Mouse (Mus musculus): ENCODE results near the gene Fbxl7. TPM values are rescaled to one million over a fixed set of nuclear protein-coding genes. Genes with fewer than 3 reads are reported as not detected.
A peak's percentile ranks its signal among the peaks of the same experiment; 100 is the strongest.
"Not testable (repeated sequence)": the region's sequence is repeated elsewhere in the genome, so short reads cannot be mapped to it uniquely, and the experiment has no call there.

Gene Fbxl7
- total RNA-seq, 4 experiments from 2014 or later: 10.5 to 18.8 (median 12.4) TPM

GRCm38 (mm10) chr15:26804046-26804445 is 91.3 kb downstream of the Fbxl7 start:
- peak; percentile 37 for DNase-seq

- no peak for DNase-seq
These were observed 95.8 kb downstream of the Fbxl7 start for GRCm38 (mm10) chr15:26799457-26800021.

- DNase-seq: peak; percentile 67
These were observed 99.4 kb downstream of the Fbxl7 start for GRCm38 (mm10) chr15:26795937-26796336.

GRCm38 (mm10) chr15:26795518-26795917 is 99.9 kb downstream of the Fbxl7 start:
- peak; percentile 30 for DNase-seq

- no peak for DNase-seq
These were observed 108.2 kb downstream of the Fbxl7 start for GRCm38 (mm10) chr15:26787148-26787547.

DNA sequence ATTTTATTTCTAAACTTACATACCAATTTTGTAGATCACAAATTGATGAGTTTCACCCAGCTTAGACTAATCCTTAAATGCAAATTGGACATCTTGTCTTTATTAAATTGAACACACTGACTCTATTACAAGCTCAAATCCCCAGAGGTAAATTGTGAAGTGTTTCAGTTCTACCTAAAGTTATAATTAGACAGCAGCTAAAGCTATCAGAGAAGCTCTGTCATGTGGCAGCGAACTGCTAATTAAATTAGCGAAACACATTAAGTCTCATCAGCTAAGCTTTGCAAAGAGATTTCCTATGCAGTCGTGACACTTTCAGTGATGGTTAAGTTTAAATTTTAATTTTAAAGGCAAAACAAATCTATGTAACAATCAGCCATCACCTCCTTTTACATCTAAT is 114.8 kb downstream of the Fbxl7 start:
- DNase-seq: no peak

GRCm38 (mm10) chr15:26779129-26779528 is 116.3 kb downstream of the Fbxl7 start:
- no peak for DNase-seq

GRCm38 (mm10) chr15:26775720-26776119 is 119.7 kb downstream of the Fbxl7 start:
- no peak for DNase-seq

GRCm38 (mm10) chr15:26774895-26775294 is 120.5 kb downstream of the Fbxl7 start:
- DNase-seq: no peak

DNA sequence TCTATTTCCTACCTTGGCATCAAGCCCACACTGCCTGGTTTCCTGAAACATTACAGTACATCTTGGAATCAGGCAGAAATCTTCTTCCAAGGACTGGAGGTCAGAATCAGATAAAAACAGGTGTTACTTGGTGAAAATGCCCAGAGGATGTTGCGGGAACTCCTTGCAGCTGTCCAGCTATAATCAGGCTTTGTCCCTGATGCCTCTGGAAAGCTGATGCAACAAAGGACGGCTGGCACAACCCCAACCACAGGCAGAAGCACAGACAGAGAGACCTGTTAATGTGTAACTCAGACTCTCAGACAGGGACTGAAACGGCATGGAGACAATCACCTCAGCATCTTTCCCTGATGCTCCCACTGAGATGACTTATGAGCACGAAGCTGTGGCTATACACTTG is 133.7 kb downstream of the Fbxl7 start:
- no peak for DNase-seq

DNA sequence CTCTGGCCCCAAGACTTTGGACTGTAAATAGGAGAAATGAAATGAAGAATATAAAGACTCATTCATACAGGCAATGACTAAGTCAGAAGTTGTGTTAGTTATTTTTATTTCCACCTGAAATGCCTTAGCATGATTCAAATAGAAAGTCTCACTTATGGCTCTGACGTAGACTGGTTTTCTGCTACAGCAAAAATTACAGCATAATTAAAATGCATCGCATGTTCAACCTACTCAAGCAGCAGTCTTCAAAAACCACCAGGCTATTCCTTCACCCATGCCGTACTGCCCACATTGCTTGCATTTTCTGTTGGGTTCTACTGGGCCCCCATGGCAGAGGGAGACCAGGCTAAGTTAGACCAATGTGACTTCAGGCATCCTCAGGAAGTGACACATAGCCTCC is 146.9 kb downstream of the Fbxl7 start:
- no peak for DNase-seq

DNA sequence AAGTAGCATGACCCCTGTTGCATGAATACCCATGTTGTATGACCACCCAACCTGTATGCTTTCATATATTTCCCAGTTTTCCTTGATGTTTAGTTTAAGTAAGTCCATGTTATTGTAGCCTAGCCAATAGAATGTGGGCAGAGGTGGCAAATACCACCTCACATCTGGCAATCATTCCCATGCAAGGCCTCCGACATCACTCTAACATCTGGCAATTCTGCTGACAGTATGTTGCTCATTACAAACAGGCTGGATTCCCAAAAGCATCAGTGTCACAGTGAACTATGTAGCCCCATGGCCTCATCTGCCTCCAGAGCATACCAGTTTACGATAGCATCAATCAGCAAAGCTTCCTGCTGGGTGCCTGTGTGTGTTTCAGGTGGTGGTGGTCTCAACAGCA is 163.0 kb downstream of the Fbxl7 start:
- no peak for DNase-seq

GRCm38 (mm10) chr15:26730760-26731159 is 164.6 kb downstream of the Fbxl7 start:
- no peak for DNase-seq

DNA sequence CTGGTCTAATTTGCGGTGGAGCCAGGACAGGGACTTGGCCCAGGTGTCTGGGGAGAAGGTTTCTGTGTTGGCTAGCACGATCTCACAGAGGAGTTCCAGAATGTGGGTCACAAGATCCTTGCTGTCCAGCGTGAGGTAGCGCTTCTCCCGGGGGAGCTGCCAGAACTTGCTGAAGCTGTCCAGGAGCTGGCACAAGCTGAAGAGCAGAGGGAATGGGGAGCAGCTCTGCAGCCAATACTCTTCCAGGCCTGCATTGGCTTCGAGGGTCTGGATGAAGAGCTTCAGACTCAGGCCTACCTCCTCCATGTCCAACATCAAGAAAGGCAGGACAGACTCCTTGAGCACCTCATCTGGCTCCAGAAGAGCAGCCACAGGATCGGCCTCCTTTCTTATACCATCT is 166.0 kb downstream of the Fbxl7 start:
- not testable (repeated sequence) for DNase-seq

- DNase-seq: no peak
These were observed 176.9 kb downstream of the Fbxl7 start for GRCm38 (mm10) chr15:26718390-26719036.

DNA sequence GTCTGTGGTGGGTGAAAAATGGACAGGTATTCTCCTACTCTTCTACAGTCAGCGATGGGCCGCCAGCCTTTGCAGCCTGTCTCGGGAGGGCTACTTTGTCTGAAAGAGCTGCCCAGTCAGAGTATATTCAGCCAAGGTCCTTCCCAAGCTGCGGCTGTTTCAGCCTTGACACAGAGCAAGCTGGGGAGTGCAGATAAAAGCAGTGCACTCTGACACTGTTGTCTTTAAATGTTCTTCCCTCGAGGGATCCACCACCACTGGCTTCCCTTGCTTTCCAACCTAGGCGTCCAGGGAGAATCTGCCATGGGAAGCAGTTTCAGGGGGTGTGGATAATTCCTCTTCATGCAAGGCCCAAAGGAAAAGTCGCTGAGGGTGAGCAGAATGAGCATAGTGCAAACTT is 177.4 kb downstream of the Fbxl7 start:
- peak; percentile 56 for DNase-seq

GRCm38 (mm10) chr15:26716181-26716580 is 179.2 kb downstream of the Fbxl7 start:
- no peak for DNase-seq

DNA sequence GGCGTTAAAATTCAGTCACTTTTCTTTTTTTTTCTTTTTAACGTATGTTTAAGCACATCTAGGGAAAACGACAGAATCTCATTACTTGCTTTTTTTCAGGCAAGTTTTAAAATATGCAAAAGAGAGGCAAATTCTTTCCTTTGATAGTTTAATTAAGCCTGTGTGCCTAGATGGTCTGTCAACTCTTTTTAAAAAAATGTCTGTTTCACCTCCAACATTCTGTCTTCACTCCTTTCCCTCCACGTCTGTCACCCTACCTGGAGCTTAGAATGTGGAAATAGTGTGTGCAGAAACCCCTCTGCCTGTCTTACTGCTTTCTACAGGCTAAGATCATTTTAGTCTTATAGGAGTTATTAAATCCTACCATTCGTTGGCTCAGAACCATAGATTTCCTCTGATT is 179.7 kb downstream of the Fbxl7 start:
- no peak for DNase-seq

- no peak for DNase-seq
These were observed 183.1 kb downstream of the Fbxl7 start for GRCm38 (mm10) chr15:26712271-26712670.

DNA sequence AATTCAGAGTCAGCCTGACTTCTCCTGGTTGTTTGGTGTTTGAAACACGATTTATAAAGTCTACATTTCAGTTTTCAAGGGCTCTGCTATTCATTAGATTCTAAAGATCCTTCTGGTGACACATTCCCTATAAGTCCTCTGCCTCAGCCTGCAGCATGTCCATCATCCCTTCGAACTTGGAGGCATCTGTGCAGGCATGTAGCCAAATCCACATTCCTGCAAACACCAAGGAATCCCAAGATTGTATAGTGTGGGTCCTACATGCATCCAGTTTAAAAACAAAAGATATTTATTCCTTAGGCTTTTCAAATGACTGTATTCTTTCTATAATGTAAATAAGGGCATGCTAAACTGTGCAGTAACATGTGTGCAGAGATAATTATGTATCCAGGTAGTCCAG is 190.4 kb downstream of the Fbxl7 start:
- DNase-seq: no peak

DNA sequence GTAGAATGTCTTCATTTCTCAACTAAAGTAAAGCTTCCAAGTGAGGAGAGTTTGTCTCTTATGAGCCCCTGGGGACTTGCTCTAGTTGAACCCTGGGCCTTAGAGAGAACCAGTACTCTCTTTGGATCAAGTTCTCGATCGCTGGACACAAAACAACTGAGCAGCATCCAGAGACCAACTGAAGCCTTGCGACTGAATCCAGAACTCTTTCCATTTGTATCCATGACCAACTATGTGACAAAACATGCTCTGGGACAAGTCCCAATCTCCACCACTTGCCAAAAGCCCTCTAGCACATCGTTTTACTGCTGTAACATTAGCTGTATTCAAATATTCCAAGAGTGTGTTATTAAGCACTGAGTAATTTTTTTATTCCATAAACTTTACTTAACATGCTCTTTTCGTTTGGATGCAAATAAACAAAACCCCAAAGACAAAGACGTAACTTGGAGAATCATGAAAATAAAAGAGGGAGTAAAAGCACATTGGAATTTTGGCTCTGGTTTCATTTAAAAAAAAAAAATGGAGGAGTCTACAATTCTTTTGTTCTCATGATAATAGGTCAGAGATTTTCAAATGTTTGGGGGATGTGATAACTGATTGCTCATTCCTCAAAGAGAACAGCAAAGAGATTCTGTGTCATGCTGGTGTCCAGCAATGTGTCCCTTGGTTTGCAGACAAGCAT is 192.1 kb downstream of the Fbxl7 start:
- no peak for DNase-seq

DNA sequence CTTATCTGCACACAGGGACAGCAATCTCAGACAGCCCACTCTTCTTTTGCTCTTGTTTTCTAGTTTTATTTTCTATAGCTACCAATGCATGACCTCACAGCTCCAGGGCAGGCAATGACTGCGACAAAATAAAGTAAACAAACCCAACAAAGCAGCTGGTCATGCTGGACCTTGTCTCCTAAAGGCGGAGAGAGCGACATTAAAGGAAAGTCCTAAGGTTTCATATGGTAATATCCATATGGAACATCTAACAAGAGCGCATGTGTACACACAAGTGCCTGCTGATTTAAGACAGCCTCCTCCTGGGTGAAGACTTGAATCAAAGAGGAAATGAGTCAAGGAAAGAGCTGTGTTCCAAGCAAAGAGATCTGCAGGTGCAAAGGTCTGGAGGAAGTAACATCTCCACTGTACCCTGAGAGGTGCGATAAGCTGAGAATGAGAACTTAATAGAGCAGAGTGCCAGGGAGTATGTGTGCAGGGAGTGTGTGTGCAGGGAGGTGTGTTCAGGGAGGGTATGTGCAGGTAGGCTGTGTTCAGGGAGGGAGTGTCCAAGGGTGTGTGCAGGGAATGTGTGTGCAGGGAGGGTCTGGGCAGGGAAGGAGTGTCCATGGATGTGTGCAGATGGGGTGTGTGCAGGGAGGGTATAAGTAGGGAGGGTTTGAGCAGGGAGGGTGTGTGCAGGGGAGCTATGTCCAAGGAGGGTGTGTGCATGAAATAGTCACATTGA is 193.3 kb downstream of the Fbxl7 start:
- DNase-seq: no peak

DNA sequence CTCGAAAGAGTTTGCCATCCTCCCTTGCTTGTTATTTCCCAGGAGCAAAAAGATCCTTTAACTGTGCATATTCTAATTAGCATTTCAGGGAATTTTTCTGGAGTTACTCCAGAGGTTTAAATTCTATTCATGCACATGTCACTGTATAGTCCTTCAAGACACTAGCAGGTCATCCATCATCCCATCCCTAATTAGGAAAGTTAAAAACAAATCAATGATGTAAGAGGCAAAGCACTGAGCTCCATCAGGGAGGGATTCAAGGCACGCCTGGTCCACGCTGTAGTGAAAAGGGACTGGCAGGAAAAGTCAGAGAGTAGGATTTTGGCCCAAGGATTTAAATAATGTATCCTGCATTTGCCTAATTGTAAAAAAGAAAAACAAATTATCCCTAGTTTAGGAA is 202.3 kb downstream of the Fbxl7 start:
- DNase-seq: no peak

All from adrenal gland, adult 8-10 months (tissue).